Mouse (Mus musculus): ENCODE measurements around the gene Krt10. TPM values are rescaled to one million over a fixed set of nuclear protein-coding genes. Genes with fewer than 3 reads are reported as not detected.

Krt10 gene
- 6.0 TPM for polyA plus RNA-seq (2015; fragmentation: Illumina TruSeq; extraction: RNeasy Lipid Tissue Mini Kit (QIAGEN cat#74804); ENCODE audit: insufficient read depth, low replicate concordance)

GRCm38 (mm10) chr11:99389264-99389663 is at the start of gene Krt10:
Gene Krt10 (minus strand): TSS chr11:99389364.

GRCm38 (mm10) chr11:99437972-99438371 is 48.8 kb upstream of the Krt10 start, which contains the start of gene Krt20:
Gene Krt20 (minus strand): TSS chr11:99438150.

GRCm38 (mm10) chr11:99422159-99422558 is 33.0 kb upstream of the Krt10 start, which contains the start of gene Krt12:
Gene Krt12 (minus strand): TSS chr11:99422259.

GRCm38 (mm10) chr11:99374803-99375202 is 14.4 kb downstream of the Krt10 start, which contains the start of gene Krt28:
Gene Krt28 (minus strand): TSS chr11:99374903.

GRCm38 (mm10) chr11:99351004-99351403 is 38.2 kb downstream of the Krt10 start, which contains the start of gene Krt27:
Gene Krt27 (minus strand): TSS chr11:99351104.

GRCm38 (mm10) chr11:99337866-99338265 is 51.3 kb downstream of the Krt10 start, which contains the start of gene Krt26:
Gene Krt26 (minus strand): TSS chr11:99337966.

Other genes with a start within 250 kb of the Krt10 start
- 86.0 TPM for gene Ccr7, start 234.3 kb downstream of the Krt10 start, polyA plus RNA-seq (2015; fragmentation: Illumina TruSeq; extraction: RNeasy Lipid Tissue Mini Kit (QIAGEN cat#74804); ENCODE audit: insufficient read depth, low replicate concordance)
- gene Smarce1, start 158.3 kb downstream of the Krt10 start, polyA plus RNA-seq (2015; fragmentation: Illumina TruSeq; extraction: RNeasy Lipid Tissue Mini Kit (QIAGEN cat#74804); ENCODE audit: insufficient read depth, low replicate concordance) = 150 TPM
- 4.5 TPM for gene Krt222, start 145.3 kb downstream of the Krt10 start, polyA plus RNA-seq (2015; fragmentation: Illumina TruSeq; extraction: RNeasy Lipid Tissue Mini Kit (QIAGEN cat#74804); ENCODE audit: insufficient read depth, low replicate concordance)
- gene Krt24, start 104.1 kb downstream of the Krt10 start, polyA plus RNA-seq (2015; fragmentation: Illumina TruSeq; extraction: RNeasy Lipid Tissue Mini Kit (QIAGEN cat#74804); ENCODE audit: insufficient read depth, low replicate concordance) = not detected
- not detected for gene Krt25, start 66.4 kb downstream of the Krt10 start, polyA plus RNA-seq (2015; fragmentation: Illumina TruSeq; extraction: RNeasy Lipid Tissue Mini Kit (QIAGEN cat#74804); ENCODE audit: insufficient read depth, low replicate concordance)
- gene Krt26, start 51.4 kb downstream of the Krt10 start, polyA plus RNA-seq (2015; fragmentation: Illumina TruSeq; extraction: RNeasy Lipid Tissue Mini Kit (QIAGEN cat#74804); ENCODE audit: insufficient read depth, low replicate concordance) = not detected
- gene Krt27, start 38.3 kb downstream of the Krt10 start, polyA plus RNA-seq (2015; fragmentation: Illumina TruSeq; extraction: RNeasy Lipid Tissue Mini Kit (QIAGEN cat#74804); ENCODE audit: insufficient read depth, low replicate concordance) = not detected
- gene Krt28, start 14.5 kb downstream of the Krt10 start, polyA plus RNA-seq (2015; fragmentation: Illumina TruSeq; extraction: RNeasy Lipid Tissue Mini Kit (QIAGEN cat#74804); ENCODE audit: insufficient read depth, low replicate concordance) = not detected
- not detected for gene Krt12, start 32.9 kb upstream of the Krt10 start, polyA plus RNA-seq (2015; fragmentation: Illumina TruSeq; extraction: RNeasy Lipid Tissue Mini Kit (QIAGEN cat#74804); ENCODE audit: insufficient read depth, low replicate concordance)
- gene Krt20, start 48.8 kb upstream of the Krt10 start, polyA plus RNA-seq (2015; fragmentation: Illumina TruSeq; extraction: RNeasy Lipid Tissue Mini Kit (QIAGEN cat#74804); ENCODE audit: insufficient read depth, low replicate concordance) = 1.9 TPM
- gene Krt23, start 103.8 kb upstream of the Krt10 start, polyA plus RNA-seq (2015; fragmentation: Illumina TruSeq; extraction: RNeasy Lipid Tissue Mini Kit (QIAGEN cat#74804); ENCODE audit: insufficient read depth, low replicate concordance) = not detected
- gene Krt39, start 132.0 kb upstream of the Krt10 start, polyA plus RNA-seq (2015; fragmentation: Illumina TruSeq; extraction: RNeasy Lipid Tissue Mini Kit (QIAGEN cat#74804); ENCODE audit: insufficient read depth, low replicate concordance) = not detected
- gene Krt40, start 153.8 kb upstream of the Krt10 start, polyA plus RNA-seq (2015; fragmentation: Illumina TruSeq; extraction: RNeasy Lipid Tissue Mini Kit (QIAGEN cat#74804); ENCODE audit: insufficient read depth, low replicate concordance) = not detected
- not detected for gene Krtap3-3, start 161.5 kb upstream of the Krt10 start, polyA plus RNA-seq (2015; fragmentation: Illumina TruSeq; extraction: RNeasy Lipid Tissue Mini Kit (QIAGEN cat#74804); ENCODE audit: insufficient read depth, low replicate concordance)
- gene Krtap3-2, start 167.5 kb upstream of the Krt10 start, polyA plus RNA-seq (2015; fragmentation: Illumina TruSeq; extraction: RNeasy Lipid Tissue Mini Kit (QIAGEN cat#74804); ENCODE audit: insufficient read depth, low replicate concordance) = not detected
- gene Gm11939, start 170.1 kb upstream of the Krt10 start, polyA plus RNA-seq (2015; fragmentation: Illumina TruSeq; extraction: RNeasy Lipid Tissue Mini Kit (QIAGEN cat#74804); ENCODE audit: insufficient read depth, low replicate concordance) = not detected
- not detected for gene Krtap3-1, start 177.3 kb upstream of the Krt10 start, polyA plus RNA-seq (2015; fragmentation: Illumina TruSeq; extraction: RNeasy Lipid Tissue Mini Kit (QIAGEN cat#74804); ENCODE audit: insufficient read depth, low replicate concordance)
- not detected for gene Krtap1-5, start 191.7 kb upstream of the Krt10 start, polyA plus RNA-seq (2015; fragmentation: Illumina TruSeq; extraction: RNeasy Lipid Tissue Mini Kit (QIAGEN cat#74804); ENCODE audit: insufficient read depth, low replicate concordance)
- gene Krtap1-4, start 194.3 kb upstream of the Krt10 start, polyA plus RNA-seq (2015; fragmentation: Illumina TruSeq; extraction: RNeasy Lipid Tissue Mini Kit (QIAGEN cat#74804); ENCODE audit: insufficient read depth, low replicate concordance) = not detected
- not detected for gene Krtap1-3, start 202.0 kb upstream of the Krt10 start, polyA plus RNA-seq (2015; fragmentation: Illumina TruSeq; extraction: RNeasy Lipid Tissue Mini Kit (QIAGEN cat#74804); ENCODE audit: insufficient read depth, low replicate concordance)
- gene Krtap9-3, start 208.7 kb upstream of the Krt10 start, polyA plus RNA-seq (2015; fragmentation: Illumina TruSeq; extraction: RNeasy Lipid Tissue Mini Kit (QIAGEN cat#74804); ENCODE audit: insufficient read depth, low replicate concordance) = not detected
- gene Gm11938, start 213.9 kb upstream of the Krt10 start, polyA plus RNA-seq (2015; fragmentation: Illumina TruSeq; extraction: RNeasy Lipid Tissue Mini Kit (QIAGEN cat#74804); ENCODE audit: insufficient read depth, low replicate concordance) = not detected
- gene Gm11937, start 220.8 kb upstream of the Krt10 start, polyA plus RNA-seq (2015; fragmentation: Illumina TruSeq; extraction: RNeasy Lipid Tissue Mini Kit (QIAGEN cat#74804); ENCODE audit: insufficient read depth, low replicate concordance) = not detected
- gene Krtap2-4, start 225.5 kb upstream of the Krt10 start, polyA plus RNA-seq (2015; fragmentation: Illumina TruSeq; extraction: RNeasy Lipid Tissue Mini Kit (QIAGEN cat#74804); ENCODE audit: insufficient read depth, low replicate concordance) = not detected
- not detected for gene Gm11562, start 231.1 kb upstream of the Krt10 start, polyA plus RNA-seq (2015; fragmentation: Illumina TruSeq; extraction: RNeasy Lipid Tissue Mini Kit (QIAGEN cat#74804); ENCODE audit: insufficient read depth, low replicate concordance)
- gene Krtap4-1, start 238.9 kb upstream of the Krt10 start, polyA plus RNA-seq (2015; fragmentation: Illumina TruSeq; extraction: RNeasy Lipid Tissue Mini Kit (QIAGEN cat#74804); ENCODE audit: insufficient read depth, low replicate concordance) = not detected
- not detected for gene Krtap4-2, start 245.7 kb upstream of the Krt10 start, polyA plus RNA-seq (2015; fragmentation: Illumina TruSeq; extraction: RNeasy Lipid Tissue Mini Kit (QIAGEN cat#74804); ENCODE audit: insufficient read depth, low replicate concordance)